Mouse (Mus musculus) liver, adult 2 months (tissue): ENCODE results near the gene Ms4a15.

Source experiments
- CTCF ChIP-seq: fragments of 200-500 bp; IDR thresholded peaks from 2 replicates; pipeline ENCODE4 v1.5.1; 2011; ENCODE audit warnings: low read depth, low read length, control low read depth
- POLR2A ChIP-seq: fragments of 200-500 bp; IDR thresholded peaks from 2 replicates; pipeline ENCODE4 v1.6.1; 2011; ENCODE audit warnings: low read length, control low read depth; ENCODE audit not compliant: insufficient read depth; ENCODE audit errors: extremely low read depth

DNA sequence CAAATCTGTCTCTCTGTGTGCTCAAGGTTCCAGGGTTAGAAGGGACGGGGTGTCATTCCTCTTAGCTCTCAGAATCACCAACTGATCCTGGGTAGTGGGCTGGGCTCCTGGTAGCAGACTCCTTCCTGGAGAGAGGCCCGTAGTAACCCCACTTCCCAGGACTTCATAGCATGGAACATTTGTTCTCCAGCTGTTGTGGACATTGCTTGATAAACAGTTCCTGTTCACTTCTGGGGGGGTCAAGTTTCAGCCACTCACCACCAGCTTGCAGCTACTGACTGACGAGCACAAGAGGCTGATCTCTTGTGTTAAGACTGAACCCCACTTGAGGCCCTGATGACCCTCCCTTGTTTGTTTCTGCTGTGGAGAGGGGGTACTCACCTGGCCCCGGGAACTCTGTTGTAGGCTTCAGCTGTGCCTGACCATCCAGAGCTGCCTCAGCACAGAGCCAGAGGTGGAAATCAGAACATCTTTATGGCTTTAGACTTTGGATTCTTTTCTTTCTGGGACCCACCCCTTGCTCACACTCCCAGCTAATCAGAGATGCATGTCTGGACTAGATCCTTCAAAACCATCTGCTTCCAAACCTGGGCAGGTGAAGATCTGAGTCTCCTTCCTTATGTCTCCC lies 18.7 kb downstream of the Ms4a15 start, which contains the start of gene Ms4a10:
- TF ChIP-seq CTCF, result no peak
- no peak for TF ChIP-seq POLR2A
